Mouse (Mus musculus) ES-E14 (cell line): ENCODE results near the gene BC005624. TPM values are rescaled to one million over a fixed set of nuclear protein-coding genes. Genes with fewer than 3 reads are reported as not detected.

ENCODE experiments used
- DNase-seq: peaks from one replicate; pipeline ENCODE4 v3.0.0-alpha.2; 2013; ENCODE audit warnings: low read depth, low spot score
- H3K27ac ChIP-seq: 2 replicates; pipeline ENCODE4 v1.5.1; 2012; ENCODE audit warnings: low read depth, mild to moderate bottlenecking, low read length, moderate library complexity, mixed read lengths; ENCODE audit not compliant: poor library complexity, insufficient read depth, severe bottlenecking
- H3K36me3 ChIP-seq: 2 replicates; pipeline ENCODE4 v1.6.1; 2012; ENCODE audit warnings: mild to moderate bottlenecking, low read length, moderate library complexity, mixed read lengths; ENCODE audit not compliant: control insufficient read depth, poor library complexity, insufficient read depth, severe bottlenecking
- H3K4me1 ChIP-seq, 2 experiments: fragments of 150-350 bp in 1 of 2; sonication (generic) in 1 of 2; 2 replicates each; pipeline ENCODE4 v1.6.1; 2012; ENCODE audit warnings: low read length in 2 of 2, mild to moderate bottlenecking in 1 of 2, mixed read lengths in 1 of 2; ENCODE audit not compliant: control insufficient read depth in 2 of 2, insufficient read depth in 2 of 2, poor library complexity in 1 of 2
- H3K4me3 ChIP-seq, 2 experiments: fragments of 150-350 bp in 1 of 2; sonication (generic) in 1 of 2; 2 replicates each; pipeline ENCODE4 v1.5.1; 2012; ENCODE audit warnings: low read length in 2 of 2, low read depth in 1 of 2, mild to moderate bottlenecking in 1 of 2, mixed read lengths in 1 of 2; ENCODE audit not compliant: insufficient read depth in 1 of 2, poor library complexity in 1 of 2, severe bottlenecking in 1 of 2
- H3K9ac ChIP-seq: 2 replicates; pipeline ENCODE4 v1.6.1; 2012; ENCODE audit warnings: low read depth, mild to moderate bottlenecking, low read length, mixed read lengths; ENCODE audit not compliant: poor library complexity, insufficient read depth, severe bottlenecking
- H3K9me3 ChIP-seq: fragments of 150-350 bp; sonication (generic); 2 replicates; pipeline ENCODE4 v1.6.1; 2012; ENCODE audit warnings: low read depth, mild to moderate bottlenecking, low read length; ENCODE audit not compliant: control insufficient read depth, insufficient read depth
- CHD2 ChIP-seq: IDR thresholded peaks from 2 replicates; pipeline ENCODE4 v1.6.1; 2014; ENCODE audit warnings: mild to moderate bottlenecking, low read depth, low read length, inconsistent platforms
- HCFC1 ChIP-seq: IDR thresholded peaks from 2 replicates; pipeline ENCODE4 v1.6.1; 2012; ENCODE audit warnings: low read length, inconsistent platforms, borderline replicate concordance; ENCODE audit not compliant: insufficient read depth
- MAFK ChIP-seq: IDR thresholded peaks from 2 replicates; pipeline ENCODE4 v1.6.1; 2014; ENCODE audit warnings: mild to moderate bottlenecking, low read depth, low read length, inconsistent platforms; ENCODE audit not compliant: insufficient read depth
- ZC3H11A ChIP-seq: IDR thresholded peaks from 2 replicates; pipeline ENCODE4 v1.6.1; 2012; ENCODE audit warnings: low read depth, mild to moderate bottlenecking, inconsistent platforms, low read length, borderline replicate concordance
- ZNF384 ChIP-seq: IDR thresholded peaks from 2 replicates; pipeline ENCODE4 v1.6.1; 2012; ENCODE audit warnings: low read depth, low read length, inconsistent platforms
- in situ Hi-C, 2 experiments: fragments of 600-800 bp; cut with MboI; formaldehyde crosslinking; loops; one replicate each; pipeline ENCODE4 v1.15.1; 2025; ENCODE audit warnings: low sequenced_read_pairs in 2 of 2, inconsistent platforms in 1 of 2; ENCODE audit not compliant: unreplicated experiment in 2 of 2
- total RNA-seq: library from RNA; depleted of rRNA; stranded (reverse); fragments of 300-350 nt; gene quantifications from 2 replicates; pipeline ENCODE4 v1.2.3, GENCODE M21; 2012; rRNA removed

BC005624 gene
- 36.6 and 48.8 TPM in 2 replicates for total RNA-seq

DNA sequence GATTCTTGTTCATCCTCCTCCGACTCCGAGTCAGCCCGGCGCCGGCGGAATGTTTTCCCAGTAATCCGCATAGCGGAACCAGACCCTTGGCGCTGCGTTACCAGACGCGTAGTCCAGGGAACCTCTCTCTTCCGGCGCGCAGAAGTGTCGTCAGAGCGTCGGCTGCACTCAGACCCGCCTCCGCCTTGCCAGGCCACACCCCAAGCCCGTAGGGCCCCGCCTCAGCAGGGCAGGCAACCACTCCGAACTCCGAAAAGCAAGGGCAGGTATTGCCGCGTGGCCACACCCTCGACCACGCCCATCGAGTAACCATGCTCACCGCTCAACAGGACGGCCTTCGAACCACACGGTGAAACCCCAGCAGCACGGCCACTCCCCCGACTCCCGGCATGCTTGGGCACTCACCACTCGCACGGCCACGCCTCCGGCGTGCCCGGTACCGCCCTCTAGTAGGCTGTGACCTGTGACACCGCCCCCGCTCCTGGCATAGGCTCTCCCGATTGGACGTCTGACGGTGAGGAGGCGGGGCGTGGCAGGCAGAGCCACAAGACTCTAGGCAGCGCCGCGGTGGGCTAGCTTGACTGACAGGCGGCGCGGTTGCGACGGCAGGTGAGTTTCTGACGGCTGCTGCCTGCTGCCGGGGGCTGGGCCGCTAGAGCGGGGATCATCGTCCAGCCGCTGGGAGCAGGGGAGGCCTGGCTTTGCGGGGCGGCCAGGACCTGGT, at the start of gene BC005624, which contains the start of gene Usp20:
TSS of gene BC005624 (minus strand) at position 412 of the 724 bp plus-strand sequence.
TSS of gene Usp20 (plus strand) at position 490 of the 724 bp plus-strand sequence.
- Histone ChIP-seq H3K9me3 (no peaks in the 10 kb centered on the region), H3K4me1 (peaks cover 5 to 13% of the 10 kb centered on the region in 2 experiments; a peak in 3 of 4 replicates), H3K4me3 (peak within 1 kb of the TSS; percentile 88 to 93), H3K36me3 (peaks cover 12% of the 10 kb centered on the region; the same call in 1 of the 2 replicates), H3K27ac (no peak within 1 kb of the TSS; the same call in 1 of the 2 replicates), H3K9ac (peak within 1 kb of the TSS; percentile 85)
- in situ Hi-C loops, result no loop called here
- peak; percentile 100 for DNase-seq
- TF ChIP-seq CHD2 (no peak), ZC3H11A (no peak), ZNF384 (no peak), MAFK (no peak), HCFC1 (peak; percentile 88)

DNA sequence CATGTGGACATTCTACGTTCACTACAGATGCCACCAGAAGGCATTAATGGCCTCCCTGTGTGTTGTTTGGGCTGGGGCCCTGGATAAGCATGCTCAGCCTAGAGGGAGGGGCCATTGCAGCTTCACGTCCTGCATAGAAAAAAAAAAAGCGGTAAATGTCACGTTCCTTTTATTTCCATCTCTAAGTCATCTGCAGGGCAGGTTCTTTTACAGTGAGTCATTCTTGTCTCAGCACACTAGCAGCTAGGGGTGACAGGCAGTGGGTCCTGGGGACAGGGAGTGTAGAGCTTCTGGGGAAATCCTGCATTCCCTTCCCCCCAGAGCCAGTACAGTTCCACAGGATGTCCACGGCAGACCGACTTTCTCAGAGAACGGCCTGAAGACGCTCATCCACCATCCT, 44.6 kb upstream of the BC005624 start:
- H3K36me3 ChIP-seq, result peaks cover 12% of the 10 kb centered on the region
- H3K27ac ChIP-seq, result no peak overlapping the region
- H3K9me3 ChIP-seq, result no peaks in the 10 kb centered on the region
- in situ Hi-C loops, result no loop called here
- peaks cover 0 to 2% of the 10 kb centered on the region in 2 experiments; a peak in 2 of 4 replicates for H3K4me1 ChIP-seq
- DNase-seq, result no peak
- no peak for TF ChIP-seq ZNF384
- no peak for TF ChIP-seq ZC3H11A
- TF ChIP-seq HCFC1, result no peak
- TF ChIP-seq MAFK, result no peak
- no peak for TF ChIP-seq CHD2
- H3K9ac ChIP-seq, result no peak overlapping the region
- no peak overlapping the region for H3K4me3 ChIP-seq

DNA sequence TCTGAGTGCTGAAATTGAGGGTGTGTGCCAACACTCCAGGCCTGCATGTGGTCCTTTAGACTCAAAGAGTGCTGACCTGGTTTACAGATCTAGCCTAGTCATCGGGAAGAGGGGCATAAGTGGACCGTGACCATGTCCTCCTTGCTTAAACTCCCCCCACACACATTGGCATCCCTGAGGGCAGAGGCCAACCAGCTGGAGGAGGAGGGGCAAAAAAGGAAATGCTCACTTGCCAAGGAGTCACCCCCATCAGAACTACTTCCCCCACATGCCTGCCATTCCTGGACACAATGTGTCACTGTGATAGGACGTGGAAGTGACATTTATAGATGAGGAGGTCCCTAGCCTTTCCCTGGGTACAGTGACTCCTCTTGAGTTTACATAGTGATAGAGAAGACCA, 43.5 kb upstream of the BC005624 start:
- in situ Hi-C loops, result no loop called here
- no peak overlapping the region for H3K27ac ChIP-seq
- peaks cover 0 to 2% of the 10 kb centered on the region in 2 experiments; a peak in 2 of 4 replicates for H3K4me1 ChIP-seq

DNA sequence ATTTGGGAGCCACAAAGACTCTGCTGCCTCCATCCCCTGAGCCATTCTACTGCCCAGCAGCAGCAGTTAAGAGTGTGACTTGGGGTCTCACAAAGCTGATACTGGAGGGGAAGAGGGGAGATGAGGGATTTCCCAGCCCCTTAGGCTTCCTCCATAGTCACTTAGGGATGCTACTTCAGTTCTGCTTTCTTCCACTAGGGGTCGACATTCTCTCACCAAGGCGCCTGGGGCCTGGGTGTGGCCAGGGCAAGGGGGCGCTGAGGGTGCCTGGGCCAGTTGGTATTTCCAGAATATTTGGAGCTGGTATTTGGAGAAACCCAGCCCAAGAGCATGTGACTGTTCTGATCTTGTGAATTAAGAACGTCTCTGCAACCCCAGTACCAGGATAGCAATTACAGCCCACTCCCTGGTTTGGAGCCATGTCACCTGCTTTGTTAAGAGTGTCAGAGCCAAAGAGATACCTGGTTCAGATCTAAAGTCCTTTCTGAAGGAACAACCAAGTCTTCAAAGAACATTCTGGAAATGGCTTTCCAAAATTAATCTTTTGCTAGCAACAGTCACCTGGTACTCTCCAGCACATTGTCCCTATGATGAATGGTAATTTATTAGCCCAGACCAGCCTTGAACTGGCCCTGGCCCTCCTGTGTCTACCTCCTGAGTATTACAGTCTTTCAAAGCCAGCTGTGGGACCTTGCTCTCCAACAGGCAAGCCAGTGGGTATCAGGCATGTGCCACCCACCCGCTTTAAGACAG, 42.8 kb upstream of the BC005624 start:
- Histone ChIP-seq H3K9ac (no peak overlapping the region), H3K4me1 (peaks cover 0 to 2% of the 10 kb centered on the region in 2 experiments; a peak in 2 of 4 replicates), H3K36me3 (peaks cover 8% of the 10 kb centered on the region; the same call in 1 of the 2 replicates), H3K4me3 (no peak overlapping the region), H3K27ac (no peak overlapping the region), H3K9me3 (no peaks in the 10 kb centered on the region)
- peak; percentile 61 for DNase-seq
- TF ChIP-seq CHD2 (no peak), ZC3H11A (peak; percentile 66)
- in situ Hi-C loops, result no loop called here

More for the DNA sequence above, 43.5 kb upstream of the BC005624 start:
- Histone ChIP-seq H3K4me3 (no peak overlapping the region), H3K9me3 (no peaks in the 10 kb centered on the region), H3K9ac (no peak overlapping the region), H3K36me3 (peaks cover 10% of the 10 kb centered on the region; the same call in 1 of the 2 replicates)
- TF ChIP-seq MAFK (no peak), HCFC1 (no peak), ZC3H11A (no peak), ZNF384 (no peak)
- DNase-seq, result no peak
